Mouse (Mus musculus) frontal cortex, postnatal 10 days (tissue): Measurements from ENCODE around the gene Copz2.
"Not testable (repeated sequence)": the region's sequence is repeated elsewhere in the genome, so short reads cannot be mapped to it uniquely, and the experiment has no call there.

Source experiments
- DNase-seq, 2 experiments: peaks; one replicate each; pipeline ENCODE4 v3.0.0; 2022; ENCODE audit warnings: low spot score in 2 of 2, mixed read lengths in 1 of 2

Gene Copz2

GRCm38 (mm10) chr11:96828881-96829280 is 20.8 kb upstream of the Copz2 start:
- no peak for DNase-seq

- DNase-seq, result peak; percentile 53 to 71
Observed at GRCm38 (mm10) chr11:96829403-96829812, 20.3 kb upstream of the Copz2 start.

GRCm38 (mm10) chr11:96829813-96830538 is 19.7 kb upstream of the Copz2 start, which contains the start of gene Nfe2l1:
Gene Nfe2l1, minus strand, starts transcription at chr11:96829968.
- DNase-seq, result peak; percentile 99

GRCm38 (mm10) chr11:96830539-96831216 is 19.0 kb upstream of the Copz2 start:
- no peak for DNase-seq

- DNase-seq, result no peak
Observed at GRCm38 (mm10) chr11:96831516-96831915, 18.2 kb upstream of the Copz2 start.

- DNase-seq, result no peak
Observed at GRCm38 (mm10) chr11:96832541-96832940, 17.1 kb upstream of the Copz2 start.

- DNase-seq, result no peak
Observed at GRCm38 (mm10) chr11:96832973-96833372, 16.7 kb upstream of the Copz2 start.

- DNase-seq, result no peak
Observed at GRCm38 (mm10) chr11:96834127-96834526, 15.5 kb upstream of the Copz2 start.

GRCm38 (mm10) chr11:96837298-96837697 is 12.4 kb upstream of the Copz2 start:
- no peak for DNase-seq

- DNase-seq, result no peak
Observed at GRCm38 (mm10) chr11:96838341-96838740, 11.3 kb upstream of the Copz2 start.

GRCm38 (mm10) chr11:96839428-96839827 is 10.2 kb upstream of the Copz2 start:
- no peak for DNase-seq

GRCm38 (mm10) chr11:96839877-96840276 is 9.8 kb upstream of the Copz2 start:
- DNase-seq, result no peak

- peak in 1 of 2 experiments; percentile 69 for DNase-seq
Observed at GRCm38 (mm10) chr11:96840290-96840689, 9.4 kb upstream of the Copz2 start.

- no peak for DNase-seq
Observed at GRCm38 (mm10) chr11:96843627-96844026, 6.0 kb upstream of the Copz2 start.

- DNase-seq, result no peak
Observed at GRCm38 (mm10) chr11:96847240-96847639, 2.4 kb upstream of the Copz2 start.

GRCm38 (mm10) chr11:96848694-96849093 is 976 bp upstream of the Copz2 start:
- DNase-seq, result no peak

GRCm38 (mm10) chr11:96849145-96849544 is 525 bp upstream of the Copz2 start:
- not testable (repeated sequence) for DNase-seq

GRCm38 (mm10) chr11:96857446-96857845 is 7.8 kb downstream of the Copz2 start:
- DNase-seq, result no peak

- DNase-seq, result no peak
Observed at GRCm38 (mm10) chr11:96859635-96860034, 10.0 kb downstream of the Copz2 start.

- DNase-seq, result peak; percentile 60 to 69
Observed at GRCm38 (mm10) chr11:96860564-96860963, 10.9 kb downstream of the Copz2 start.

- DNase-seq, result no peak
Observed at GRCm38 (mm10) chr11:96861446-96861845, 11.8 kb downstream of the Copz2 start.

GRCm38 (mm10) chr11:96861878-96862289 is 12.2 kb downstream of the Copz2 start:
- peak; percentile 84 to 92 for DNase-seq

- no peak for DNase-seq
Observed at GRCm38 (mm10) chr11:96862534-96862933, 12.9 kb downstream of the Copz2 start.
